Mouse (Mus musculus): ENCODE results near the gene Rufy1.

The Rufy1 gene

DNA sequence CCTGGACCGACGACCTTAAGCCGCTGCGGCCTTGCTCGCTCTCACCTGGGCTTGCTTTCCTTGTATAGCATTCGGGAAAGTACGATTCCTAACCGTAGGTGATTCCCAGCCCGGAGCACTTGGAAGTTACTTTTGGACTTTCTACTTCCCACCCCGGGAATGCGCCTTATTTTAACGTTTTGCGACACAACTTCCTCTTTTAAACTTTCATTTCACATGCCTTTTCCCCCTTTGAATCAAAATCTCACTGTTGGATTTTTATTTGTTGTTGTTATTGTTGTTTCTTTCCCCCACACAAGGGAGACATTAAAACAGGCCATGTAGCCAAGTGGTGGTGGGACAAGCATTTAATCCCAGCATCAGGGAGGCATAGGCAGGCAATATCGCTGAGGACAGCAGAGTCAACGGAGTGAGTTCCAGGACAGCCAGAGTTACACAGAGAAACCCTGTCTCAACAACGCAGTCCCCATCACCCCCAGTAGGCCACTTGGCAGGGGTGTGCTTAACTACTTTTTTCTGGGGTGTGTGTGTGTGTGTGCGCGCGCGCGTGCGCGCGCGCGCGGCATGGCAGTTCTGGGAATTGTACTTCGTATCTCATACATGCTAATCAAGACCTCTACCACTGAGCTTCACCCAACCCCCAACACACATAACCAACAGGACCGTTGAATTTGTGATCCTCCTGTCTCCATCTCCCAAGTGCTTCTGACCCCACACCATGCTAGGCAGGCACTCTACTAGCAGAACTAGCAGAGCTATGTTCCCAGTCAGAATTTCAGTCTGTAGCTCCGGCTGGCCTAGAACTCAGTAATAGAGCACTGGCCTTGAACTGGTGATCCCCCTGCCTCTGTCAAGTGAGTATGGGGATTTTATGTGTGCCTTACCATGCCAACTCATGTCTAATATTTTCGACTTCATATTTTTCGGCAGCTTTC lies 476 bp upstream of the Rufy1 start:
- in situ Hi-C loops (cut with MseI, MboI): no loop called here

DNA sequence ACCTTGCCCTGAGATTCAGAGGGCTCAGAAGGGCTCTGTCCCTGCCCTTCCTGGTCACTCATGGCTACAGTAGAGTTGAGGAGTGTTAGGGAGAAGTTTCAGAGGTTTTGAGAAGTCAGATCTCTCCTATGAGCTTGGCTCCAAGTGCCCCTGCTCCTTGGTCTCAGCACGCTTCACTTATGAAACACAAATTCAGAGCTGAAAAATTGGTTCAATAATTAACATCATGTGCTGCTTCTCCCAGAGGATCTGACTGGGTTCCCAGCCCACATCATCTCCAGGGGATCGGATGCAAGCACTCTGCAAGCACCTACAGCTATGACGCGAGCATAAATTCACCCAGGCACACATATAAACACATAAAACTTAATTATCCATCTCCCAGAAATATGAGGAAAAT lies 4.9 kb downstream of the Rufy1 start:
- in situ Hi-C loops (cut with MseI, MboI): no loop called here

DNA sequence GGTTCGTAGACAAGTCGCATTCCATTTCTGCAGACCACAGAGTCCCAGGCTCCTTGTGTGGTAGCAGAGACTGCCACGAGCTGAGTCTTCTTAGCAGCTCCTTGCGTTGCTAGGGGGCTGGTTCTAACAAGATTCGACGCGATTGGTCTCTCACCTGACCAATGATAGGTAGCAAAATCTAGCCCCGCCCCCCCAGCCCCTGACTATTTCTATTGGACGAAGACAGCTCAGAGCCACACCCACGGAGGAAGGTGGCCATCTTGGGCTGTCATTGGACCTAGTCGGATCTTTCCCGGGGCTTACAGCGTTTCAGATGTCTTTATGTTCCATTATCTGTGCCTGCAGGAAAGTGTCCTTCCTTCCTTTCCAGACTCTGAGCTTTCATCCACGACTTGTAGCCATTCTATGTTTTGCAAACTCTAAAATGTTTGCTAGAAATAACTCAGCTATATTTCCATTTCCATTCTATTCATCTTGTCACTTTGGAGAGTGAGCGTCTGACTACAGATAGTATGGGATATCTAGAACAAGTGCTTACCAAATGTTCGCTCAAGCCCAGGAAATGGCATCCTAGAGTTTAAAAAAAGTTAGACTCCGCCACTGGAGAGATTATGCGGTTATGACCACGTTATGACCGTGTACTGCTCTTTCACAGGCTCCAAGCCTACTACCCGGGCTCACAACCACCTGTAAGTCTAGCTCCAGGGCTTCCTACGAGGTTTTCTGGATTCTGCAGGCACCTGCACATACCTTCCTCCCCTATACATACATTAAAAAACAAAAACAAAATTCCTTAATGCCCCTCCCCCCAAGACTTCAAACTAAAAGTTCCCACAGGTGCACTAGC lies 8.8 kb downstream of the Rufy1 start:
- in situ Hi-C loops (cut with MseI, MboI): no loop called here

DNA sequence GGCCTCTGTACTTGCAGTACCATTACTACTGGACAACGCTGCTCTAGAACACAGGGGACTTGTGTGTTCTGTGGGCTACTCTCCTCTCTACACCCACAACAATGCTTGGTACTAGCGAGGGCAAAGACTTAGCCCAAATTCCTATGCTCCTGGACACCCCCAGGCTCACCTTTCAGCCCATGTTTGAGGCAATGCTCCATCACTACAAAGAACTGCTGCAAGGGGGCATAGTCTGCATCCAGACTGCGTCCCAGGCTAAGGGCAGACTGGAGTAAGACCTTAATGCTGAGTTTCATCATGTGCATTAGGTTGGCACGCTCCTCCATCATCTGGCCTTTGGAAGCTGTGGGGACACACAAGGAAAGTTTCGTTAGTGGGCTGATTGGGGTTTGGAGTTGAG lies 9.5 kb downstream of the Rufy1 start:
- in situ Hi-C loops (cut with MseI, MboI): no loop called here

DNA sequence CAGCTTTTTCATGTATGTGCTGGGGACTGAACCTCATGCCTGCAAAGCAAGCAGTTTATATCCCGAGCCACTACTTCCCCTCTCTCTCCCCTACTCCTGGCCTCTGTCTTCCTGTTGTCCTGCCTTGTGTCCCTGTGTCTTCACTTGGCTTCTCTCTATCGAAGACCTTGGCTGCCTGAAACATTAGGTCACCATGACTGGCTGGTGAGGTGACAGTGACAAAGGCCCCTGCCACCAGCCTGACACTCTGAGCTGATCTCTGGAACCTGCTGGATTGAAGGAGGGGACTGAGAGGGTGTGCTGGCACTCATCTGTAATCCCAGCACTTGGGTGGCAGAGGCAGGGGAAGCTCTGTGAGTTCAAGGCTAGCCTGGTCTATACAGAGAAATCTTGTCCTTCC lies 13.1 kb downstream of the Rufy1 start:
- in situ Hi-C loops (cut with MseI, MboI): no loop called here

DNA sequence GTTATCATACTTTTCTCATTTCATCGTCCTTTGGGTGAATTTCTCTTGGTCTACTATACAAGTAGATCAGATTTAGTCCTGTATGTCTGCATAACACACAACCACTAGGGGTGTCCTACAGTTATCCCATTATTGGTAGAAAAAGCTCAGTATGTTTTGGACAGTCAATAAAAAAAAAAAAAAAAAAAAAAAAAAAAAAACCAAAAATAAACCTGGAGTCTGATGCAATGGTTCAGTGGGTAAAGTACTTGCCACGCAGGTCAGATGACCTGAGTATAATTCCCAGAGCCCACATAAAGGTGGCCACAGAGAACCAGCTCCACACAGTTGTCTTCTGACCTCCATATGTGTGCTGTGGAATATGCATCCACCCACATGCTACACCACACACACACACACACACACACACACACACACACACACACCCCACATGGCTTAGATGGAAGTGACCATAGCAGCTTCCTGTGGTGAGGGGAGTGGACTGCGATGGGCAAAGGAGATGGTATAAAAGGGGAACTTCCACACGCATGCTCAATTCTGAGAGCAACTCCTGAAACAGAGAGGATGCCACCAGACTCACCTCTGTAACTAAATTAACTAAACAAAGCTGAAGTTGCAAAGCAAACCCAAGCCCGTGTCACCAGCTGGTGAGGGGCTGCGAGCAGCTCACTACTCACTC lies 15.2 kb downstream of the Rufy1 start:
- in situ Hi-C loops (cut with MseI, MboI): no loop called here

DNA sequence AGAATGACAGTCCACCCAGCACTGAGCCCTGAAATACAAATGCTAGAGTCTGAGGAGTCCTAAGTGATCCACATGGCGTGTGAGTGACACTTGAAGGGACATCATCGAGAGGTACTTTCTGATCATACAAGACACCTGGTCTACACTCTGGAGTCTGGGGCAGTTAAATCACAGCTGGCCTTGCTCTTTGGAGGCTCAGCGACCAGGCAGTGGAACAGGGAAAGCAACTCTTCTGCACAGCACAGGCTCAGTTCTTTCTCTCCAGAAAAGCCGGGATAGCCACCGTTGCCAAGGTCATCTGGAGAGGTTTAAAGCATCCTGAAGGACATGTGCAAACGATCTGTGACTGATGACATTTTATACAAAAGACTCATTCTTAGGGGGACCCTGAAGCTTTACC lies 23.7 kb downstream of the Rufy1 start:
- in situ Hi-C loops (cut with MseI, MboI): no loop called here

DNA sequence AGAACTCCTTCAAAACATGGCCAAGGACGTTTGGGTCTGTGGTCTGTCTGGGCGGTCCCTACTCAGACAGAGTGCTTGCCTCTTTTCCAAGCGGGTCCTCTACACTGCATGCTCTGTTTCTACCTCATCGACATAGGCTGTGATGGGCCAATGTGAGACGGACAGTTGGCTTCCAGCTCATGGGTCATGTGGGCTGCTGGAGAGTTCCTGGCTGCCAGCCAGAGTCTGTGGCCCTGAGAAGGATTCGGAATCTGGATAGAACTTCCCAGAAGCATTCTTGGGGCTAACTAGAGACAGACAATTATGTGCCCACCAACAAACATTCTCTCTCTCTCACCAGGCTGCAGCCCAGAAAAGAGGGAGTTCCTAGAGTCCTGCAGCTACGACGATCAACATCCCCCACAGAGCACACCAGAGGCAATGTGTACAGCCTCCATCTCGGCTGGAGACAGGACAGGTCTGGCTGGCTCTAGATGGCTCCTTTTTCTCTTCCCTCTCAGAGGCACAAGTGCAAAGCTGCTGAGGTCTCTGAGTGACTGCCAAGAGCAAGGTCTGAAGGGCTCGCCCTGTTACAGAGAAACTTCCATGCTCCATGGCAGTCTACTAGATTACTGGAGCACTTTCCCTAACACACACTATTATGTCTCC lies 27.4 kb downstream of the Rufy1 start:
- in situ Hi-C loops (cut with MseI, MboI): no loop called here

DNA sequence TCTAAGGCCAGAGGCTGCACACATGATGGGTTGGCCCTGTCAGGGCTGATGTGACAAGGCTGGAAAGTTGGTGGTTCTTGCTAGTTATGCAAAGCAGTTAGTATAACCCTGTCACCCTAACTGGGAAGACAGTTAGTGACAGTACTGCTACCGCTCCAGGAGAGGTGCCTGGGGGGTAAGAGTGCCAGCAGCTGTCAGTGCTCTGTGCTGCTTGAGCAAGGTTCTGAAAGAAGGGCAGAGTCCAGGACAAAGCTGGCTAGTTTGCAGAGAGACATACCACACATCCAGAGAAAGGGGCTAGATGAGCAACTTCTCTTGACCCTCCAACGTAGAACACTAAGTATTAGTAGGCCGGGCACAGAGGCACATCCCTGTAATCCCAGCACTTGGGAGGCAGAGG lies 28.4 kb downstream of the Rufy1 start:
- in situ Hi-C loops (cut with MseI, MboI): no loop called here

DNA sequence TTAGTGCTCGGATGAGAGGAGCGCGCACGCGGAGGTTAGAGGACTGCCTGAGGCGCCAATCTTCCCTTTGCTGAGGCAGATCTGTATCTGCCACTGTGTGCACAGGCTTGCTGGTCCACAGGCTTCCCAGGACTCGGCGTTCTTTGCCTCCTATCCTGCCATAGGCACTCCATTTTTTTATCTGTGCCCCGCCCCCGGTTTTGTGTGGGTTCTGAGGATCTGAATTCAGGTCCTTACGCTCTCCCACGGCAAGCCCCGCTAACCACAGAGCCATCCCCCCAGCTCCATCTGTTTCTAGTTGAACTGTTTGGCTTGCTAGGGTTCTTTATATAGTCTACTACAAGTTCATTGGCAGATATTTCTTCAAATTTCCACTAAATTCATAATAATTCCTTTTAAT lies 32.1 kb downstream of the Rufy1 start:
- in situ Hi-C loops (cut with MseI, MboI): no loop called here

DNA sequence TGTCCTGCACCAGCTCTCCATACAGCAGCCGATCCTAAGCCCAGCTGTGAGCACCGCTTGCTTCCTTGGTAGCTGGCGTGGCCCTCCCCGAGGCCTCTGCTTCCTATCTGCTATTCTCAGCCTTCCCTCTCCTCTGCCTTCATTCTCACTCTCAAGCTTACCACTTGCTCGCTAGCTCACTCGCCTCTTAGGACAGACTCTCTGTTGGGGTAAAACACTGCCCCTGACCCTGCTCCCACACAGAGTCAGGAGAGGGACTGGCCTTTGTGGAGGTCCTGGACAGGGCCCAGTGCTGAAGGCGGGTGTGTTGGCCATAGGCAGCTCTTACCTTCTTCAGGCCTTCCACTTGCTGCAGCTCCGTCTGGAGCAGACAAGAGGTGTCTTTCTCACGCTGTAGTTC lies 33.6 kb downstream of the Rufy1 start:
- in situ Hi-C loops (cut with MseI, MboI): no loop called here

DNA sequence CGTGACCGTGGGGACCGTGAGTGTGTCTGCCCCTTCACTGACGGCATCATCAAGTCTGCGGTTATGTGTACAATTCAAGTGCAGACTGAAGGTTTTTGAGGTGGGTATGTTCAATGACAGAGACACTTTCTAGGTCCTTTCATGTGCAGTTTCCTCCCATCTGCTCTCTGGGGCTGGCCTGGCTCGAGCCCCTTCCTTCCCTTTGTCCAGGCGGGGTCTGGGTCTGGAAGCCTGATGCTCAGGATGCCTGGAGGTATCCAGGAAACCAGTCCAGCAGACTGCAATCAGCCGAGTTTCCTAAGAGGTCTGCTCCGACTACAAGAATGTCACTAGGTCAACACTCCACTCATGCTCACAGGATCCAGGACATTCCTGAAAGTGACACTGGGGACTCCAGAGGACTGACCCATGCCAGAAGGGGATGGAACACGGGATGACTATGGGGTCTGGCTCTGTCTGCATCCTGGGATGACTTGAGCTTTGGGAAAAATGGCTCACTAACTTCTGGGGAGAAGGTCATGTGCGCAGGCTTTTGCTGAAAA lies 34.1 kb downstream of the Rufy1 start:
- in situ Hi-C loops (cut with MseI, MboI): no loop called here

DNA sequence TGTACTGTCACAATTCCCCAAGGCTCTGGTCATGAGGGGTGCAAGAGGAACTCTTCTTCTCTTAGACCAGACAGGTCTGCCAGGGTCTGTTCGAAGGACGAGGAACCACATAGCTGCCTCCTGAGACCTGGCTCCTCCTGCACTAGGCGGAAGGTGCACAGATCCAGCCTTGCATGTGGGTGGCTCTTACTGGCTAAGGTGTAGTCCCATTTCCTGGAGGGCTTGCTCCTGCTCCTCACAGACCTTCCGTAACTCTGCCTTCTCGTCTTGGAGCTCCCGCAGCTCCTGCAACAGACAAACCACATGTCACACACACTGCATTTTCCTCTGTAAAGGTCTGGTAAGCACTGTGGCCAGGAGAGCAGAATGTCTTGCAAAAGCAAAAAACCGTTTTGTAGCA lies 36.2 kb downstream of the Rufy1 start:
- in situ Hi-C loops (cut with MseI, MboI): no loop called here

DNA sequence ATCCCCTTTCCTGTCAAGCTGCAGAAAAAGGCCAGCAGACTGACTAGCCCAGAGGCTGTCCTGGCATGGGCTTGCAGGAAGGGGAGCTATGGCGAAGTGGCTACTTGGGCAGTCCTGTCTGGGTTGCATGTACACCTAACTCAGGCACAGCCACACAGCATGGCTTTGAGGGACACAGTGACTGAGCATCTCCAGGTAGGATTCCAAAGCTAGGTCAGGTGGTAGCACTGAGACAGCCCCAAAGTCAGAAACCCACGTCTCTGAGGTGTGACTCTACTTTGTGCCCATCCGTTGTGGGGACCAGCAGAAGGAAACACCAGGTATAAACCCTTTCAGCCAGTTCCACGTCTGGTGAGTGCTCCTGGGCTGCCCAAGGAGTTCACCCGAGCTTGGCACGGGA lies 37.6 kb downstream of the Rufy1 start:
- in situ Hi-C loops (cut with MseI, MboI): no loop called here

DNA sequence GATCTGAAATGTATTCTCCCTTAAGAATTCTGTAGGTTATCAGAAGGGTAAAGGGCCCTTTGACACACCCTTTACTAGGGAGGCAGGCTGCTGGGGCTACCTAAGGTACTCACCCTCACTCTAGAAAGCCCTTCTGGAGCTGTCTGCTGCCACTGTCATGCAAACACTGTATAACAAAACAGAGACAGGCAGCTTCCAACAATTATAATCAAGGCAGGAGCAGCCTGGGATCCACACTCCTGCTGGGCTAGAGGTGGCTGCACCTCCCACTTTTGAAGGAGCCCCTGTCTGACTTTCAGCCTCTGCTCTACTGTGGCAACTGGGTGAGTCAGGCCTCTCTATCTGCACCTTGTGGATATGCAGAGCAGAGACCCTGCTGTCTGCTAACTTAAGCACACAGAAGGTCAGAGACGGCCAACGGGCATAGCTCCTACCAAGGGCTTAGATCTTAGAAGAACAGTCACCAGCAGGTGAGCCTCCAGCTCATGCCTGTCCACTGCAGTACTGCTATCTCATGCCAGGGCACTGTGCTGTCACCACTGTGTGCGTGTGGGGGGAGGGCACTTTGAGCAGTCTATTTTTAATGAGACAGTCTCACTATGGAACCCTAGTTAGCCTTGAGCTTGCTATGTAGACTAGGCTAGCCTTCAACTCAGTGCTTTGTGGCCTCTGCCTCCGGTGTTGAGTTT lies 39.5 kb downstream of the Rufy1 start:
- in situ Hi-C loops (cut with MseI, MboI): no loop called here

DNA sequence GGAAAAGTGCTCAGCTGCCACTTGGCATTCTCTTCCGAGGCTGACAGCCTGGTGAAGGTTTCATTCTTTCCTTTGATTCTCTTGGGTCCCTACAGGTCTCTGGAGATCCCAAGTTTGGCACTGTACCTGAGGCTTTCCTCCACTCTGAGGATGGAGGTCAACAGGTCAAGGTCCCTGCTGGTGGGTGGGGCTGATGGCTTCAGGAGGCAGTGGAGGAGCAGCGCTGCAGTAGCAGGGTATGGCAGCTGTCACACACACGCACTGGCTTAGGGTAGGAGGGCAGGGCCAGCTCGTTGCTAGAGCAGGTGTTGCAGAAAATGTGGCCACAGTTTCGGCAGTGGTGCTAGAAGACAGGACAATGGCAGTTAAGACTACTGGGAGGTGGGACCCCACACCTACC lies 41.3 kb downstream of the Rufy1 start:
- in situ Hi-C loops (cut with MseI, MboI): no loop called here

DNA sequence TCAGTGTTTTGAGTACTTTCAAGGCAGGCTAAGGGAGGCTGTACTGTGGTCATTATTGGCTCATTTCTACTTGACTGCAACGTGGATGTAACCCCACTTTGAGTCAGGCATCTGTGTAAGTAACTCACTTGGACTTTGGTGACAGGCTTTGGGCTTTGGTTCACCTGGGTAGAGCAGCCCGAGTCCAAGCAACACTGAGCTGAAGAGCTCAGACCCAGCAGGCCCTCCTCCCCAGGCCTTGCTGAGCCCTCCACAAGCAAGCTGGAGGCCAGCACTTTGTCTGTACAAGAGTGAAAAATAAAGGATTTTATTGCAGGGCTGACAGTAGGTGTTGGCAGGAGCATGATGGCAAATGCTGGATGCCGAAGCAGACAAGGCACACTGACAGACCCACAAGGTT lies 41.9 kb downstream of the Rufy1 start:
- in situ Hi-C loops (cut with MseI, MboI): no loop called here

DNA sequence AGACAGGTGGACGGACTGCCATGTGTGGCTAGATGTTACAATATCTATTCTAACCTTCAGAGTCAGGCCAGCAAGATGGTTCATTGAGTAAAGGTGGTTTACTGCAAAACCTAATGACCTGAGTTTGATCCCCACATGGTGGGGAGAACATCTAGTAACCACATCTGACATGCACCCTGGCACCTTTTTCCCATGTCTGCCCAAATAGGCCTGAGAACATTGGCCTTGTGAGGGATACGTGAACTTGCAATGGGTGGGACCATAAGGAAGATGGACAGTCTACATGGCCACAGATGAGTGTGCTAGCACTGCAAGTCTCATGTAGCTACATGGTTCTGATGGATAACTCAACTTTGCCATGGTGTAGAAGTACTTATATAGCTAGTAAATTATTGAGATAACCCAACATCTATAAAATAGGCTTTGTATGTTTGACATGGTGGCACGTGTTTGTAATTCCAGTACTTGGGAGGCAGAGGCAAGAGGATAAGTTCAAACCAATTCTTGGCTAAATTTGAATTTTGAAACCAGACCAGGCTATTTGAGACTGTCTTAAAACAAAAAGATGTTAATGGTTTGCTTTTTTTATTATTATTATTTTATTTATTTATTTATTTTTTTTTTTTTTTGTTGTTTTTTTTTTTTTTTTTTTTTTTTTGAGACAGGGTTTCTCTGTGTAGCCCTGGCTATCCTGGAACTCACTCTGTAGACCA lies 42.6 kb downstream of the Rufy1 start:
- in situ Hi-C loops (cut with MseI, MboI): no loop called here

DNA sequence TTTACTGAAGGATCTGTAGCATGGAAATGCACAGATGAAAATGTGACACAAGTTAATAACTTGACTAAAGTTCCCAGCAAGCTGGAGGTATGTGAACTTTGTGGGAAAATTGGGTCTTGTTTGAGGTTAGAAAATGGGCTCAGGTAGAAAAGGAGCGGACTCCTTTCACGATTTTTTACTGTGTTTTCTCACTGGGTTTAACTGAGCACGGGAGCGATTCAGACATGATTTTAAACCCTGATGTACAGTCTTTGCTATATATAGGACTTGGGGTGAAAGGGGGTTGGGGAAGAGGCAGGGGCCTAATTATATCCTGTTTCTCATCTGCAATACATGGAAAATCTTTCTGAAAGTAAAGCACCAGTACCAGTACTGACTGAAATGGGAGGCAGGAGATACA lies 43.2 kb downstream of the Rufy1 start:
- in situ Hi-C loops (cut with MseI, MboI): no loop called here

DNA sequence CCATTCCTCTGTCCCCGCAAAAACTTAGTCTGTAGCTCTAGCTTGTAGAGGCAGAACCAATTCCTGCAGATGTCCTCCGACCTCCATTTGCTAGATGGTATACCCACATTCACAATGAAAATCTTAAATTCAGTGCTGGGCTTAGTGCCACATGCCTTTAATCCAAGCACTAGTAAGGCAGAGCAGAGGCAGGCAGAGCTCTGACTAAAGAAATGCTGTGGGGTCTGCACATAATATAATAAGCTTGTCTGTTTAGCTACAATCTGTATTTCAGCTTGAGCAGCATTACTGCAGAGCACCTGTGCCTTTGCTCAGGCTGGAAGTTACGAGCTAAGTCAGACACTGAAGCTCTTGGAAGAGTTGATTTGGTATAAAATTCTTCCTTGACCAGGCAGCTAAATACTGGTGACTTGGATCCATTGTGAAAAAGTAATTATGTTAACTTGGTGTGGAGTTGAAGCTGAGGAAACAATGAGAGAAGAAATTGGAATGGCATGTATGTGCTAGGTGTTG lies 43.7 kb downstream of the Rufy1 start:
- in situ Hi-C loops (cut with MseI, MboI): no loop called here
